Mouse (Mus musculus): ENCODE data around the gene Cox20.
"Not testable (repeated sequence)": the region's sequence is repeated elsewhere in the genome, so short reads cannot be mapped to it uniquely, and the experiment has no call there.

DNA sequence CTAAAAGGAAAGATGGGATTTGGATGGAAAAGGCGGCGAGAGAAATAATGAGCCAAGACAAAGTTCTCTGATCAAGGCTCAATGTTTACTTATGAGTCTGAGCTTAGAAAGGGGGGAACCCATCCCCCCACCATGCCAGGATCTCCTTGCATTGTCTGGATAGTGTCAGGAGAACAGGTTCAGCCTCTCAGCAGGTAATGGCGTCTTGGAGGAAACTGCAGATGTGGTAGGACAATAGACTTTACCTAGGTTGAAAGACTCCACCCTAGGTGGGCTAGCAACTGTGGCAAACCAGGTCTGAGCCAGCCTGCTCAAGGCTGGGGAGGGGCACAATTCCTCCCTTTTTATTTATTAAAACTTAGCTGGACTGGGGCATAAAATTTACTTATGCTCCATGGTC lies 35.6 kb upstream of the Cox20 start:
- TF ChIP-seq CTCF, POLR2A (IDR thresholded peaks at IDR 0.05; ENCODE audit: insufficient read depth, low read depth, low read length): not testable (repeated sequence)

Measured in olfactory bulb, adult 2 months (tissue).